Mouse (Mus musculus) bone marrow, adult 2 months (tissue): ENCODE measurements around the gene Gm21954.

Experiments used
- CTCF ChIP-seq: fragments of 200-500 bp; IDR thresholded peaks from 2 replicates; pipeline ENCODE4 v1.5.1; 2011; ENCODE audit warnings: low read length, control low read depth; ENCODE audit not compliant: control insufficient read depth, insufficient read depth
- POLR2A ChIP-seq: fragments of 200-500 bp; IDR thresholded peaks from 2 replicates; pipeline ENCODE4 v1.6.1; 2011; ENCODE audit warnings: low read depth, mild to moderate bottlenecking, control low read depth, low read length, borderline replicate concordance; ENCODE audit not compliant: control insufficient read depth

GRCm38 (mm10) chr3:55464226-55464625 lies 7.8 kb downstream of the Gm21954 start:
- TF ChIP-seq CTCF (no peak), POLR2A (no peak)
